Mouse (Mus musculus) heart, embryonic 15.5 days (tissue): ENCODE measurements around the gene Wdr89. TPM values are rescaled to one million over a fixed set of nuclear protein-coding genes. Genes with fewer than 3 reads are reported as not detected.
A peak's percentile ranks its signal among the peaks of the same experiment; 100 is the strongest.
"Not testable (repeated sequence)": the region's sequence is repeated elsewhere in the genome, so short reads cannot be mapped to it uniquely, and the experiment has no call there.

Experiments
- ATAC-seq: fragments of 200-750 bp; cut with Nextera tagmentation; replicated peaks from 2 replicates; pipeline ENCODE4 v1.8.0; 2017; ENCODE audit warnings: low read depth, moderate TSS enrichment; ENCODE audit not compliant: insufficient number of reproducible peaks, insufficient read depth, low FRiP score
- H3K27ac ChIP-seq: fragments of 300-500 bp; sonication (generic); 2 replicates; pipeline ENCODE4 v1.5.1; 2015; ENCODE audit warnings: mild to moderate bottlenecking, inconsistent platforms
- H3K27me3 ChIP-seq: fragments of 300-500 bp; sonication (generic); 2 replicates; pipeline ENCODE4 v1.6.1; 2015; ENCODE audit warnings: inconsistent platforms
- H3K36me3 ChIP-seq: fragments of 300-500 bp; sonication (generic); 2 replicates; pipeline ENCODE4 v1.6.1; 2015; ENCODE audit warnings: mild to moderate bottlenecking, inconsistent platforms
- H3K4me1 ChIP-seq: fragments of 300-500 bp; sonication (generic); replicated peaks from 2 replicates; pipeline ENCODE4 v1.6.1; 2015; ENCODE audit warnings: inconsistent platforms
- H3K4me2 ChIP-seq: fragments of 300-500 bp; sonication (generic); 2 replicates; pipeline ENCODE4 v1.6.1; 2015; ENCODE audit warnings: inconsistent platforms, mild to moderate bottlenecking, moderate library complexity
- H3K4me3 ChIP-seq: fragments of 300-500 bp; sonication (generic); 2 replicates; pipeline ENCODE4 v1.5.1; 2015; ENCODE audit warnings: mild to moderate bottlenecking, inconsistent platforms
- H3K9ac ChIP-seq: fragments of 300-500 bp; sonication (generic); 2 replicates; pipeline ENCODE4 v1.6.1; 2015; ENCODE audit warnings: mild to moderate bottlenecking, inconsistent platforms
- H3K9me3 ChIP-seq: fragments of 300-500 bp; sonication (generic); replicated peaks from 2 replicates; pipeline ENCODE4 v1.6.1; 2016; ENCODE audit warnings: inconsistent platforms
- WGBS: fragments of 180-500 bp; shearing (Covaris S2); methylation state at CpG from one replicate; pipeline ENCODE4 v1.1.7; 2015; ENCODE audit warnings: mixed read lengths; 5-methylcytosine and 5-hydroxymethylcytosine counted together
- polyA plus RNA-seq: library from polyadenylated mRNA; unstranded; fragments of >200 nt; fragmentation: Nextera tagmentation; extraction: Ambion mirVana; gene quantifications from 2 replicates; pipeline ENCODE4 v1.2.1, GENCODE M21; 2015

Wdr89 gene
- 6.7 and 7.2 TPM in 2 replicates for polyA plus RNA-seq

GRCm38 (mm10) chr12:75669258-75670106, at the start of gene Wdr89:
Gene Wdr89, minus strand, starts transcription at chr12:75669537.
- H3K27me3 ChIP-seq, result no peaks in the 10 kb centered on the region
- H3K4me1 ChIP-seq, result peaks cover 10% of the 10 kb centered on the region
- peak within 1 kb of the TSS; percentile 90 for H3K27ac ChIP-seq
- H3K36me3 ChIP-seq, result no peaks in the 10 kb centered on the region
- peak within 1 kb of the TSS; percentile 68 for H3K9ac ChIP-seq
- H3K4me3 ChIP-seq, result peak within 1 kb of the TSS; percentile 67
- peak; percentile 99 for ATAC-seq
- H3K9me3 ChIP-seq, result no peaks in the 10 kb centered on the region
- peak within 1 kb of the TSS; percentile 82 for H3K4me2 ChIP-seq
- under 1% methylated on average over 55 of the region's 55 CpGs for WGBS

- Histone ChIP-seq H3K4me2 (no peak overlapping the region), H3K9ac (no peak overlapping the region), H3K4me1 (no peaks in the 10 kb centered on the region), H3K36me3 (peaks cover 16% of the 10 kb centered on the region), H3K4me3 (no peak overlapping the region), H3K9me3 (no peaks in the 10 kb centered on the region), H3K27ac (no peak overlapping the region; the same call in 1 of the 2 replicates), H3K27me3 (no peaks in the 10 kb centered on the region)
- 83% methylated on average over 9 of the region's 9 CpGs for WGBS
- no peak for ATAC-seq
These were observed 44.3 kb upstream of the Wdr89 start for GRCm38 (mm10) chr12:75713596-75713995.

GRCm38 (mm10) chr12:75712905-75713304, 43.6 kb upstream of the Wdr89 start:
- not testable (repeated sequence) for H3K9ac ChIP-seq, H3K4me2 ChIP-seq, H3K27me3 ChIP-seq, H3K4me3 ChIP-seq, H3K9me3 ChIP-seq, H3K4me1 ChIP-seq, H3K27ac ChIP-seq, ATAC-seq
- 86% methylated on average over 7 of the region's 7 CpGs for WGBS
- peaks cover 16% of the 10 kb centered on the region for H3K36me3 ChIP-seq

- peaks cover 7% of the 10 kb centered on the region for H3K36me3 ChIP-seq
- ATAC-seq, result no peak
- no peaks in the 10 kb centered on the region for H3K9me3 ChIP-seq
- H3K27me3 ChIP-seq, result no peaks in the 10 kb centered on the region
- no peak overlapping the region for H3K4me3 ChIP-seq
- 83% methylated on average over 9 of the region's 9 CpGs for WGBS
- no peak overlapping the region for H3K4me2 ChIP-seq
- H3K9ac ChIP-seq, result no peak overlapping the region
- no peaks in the 10 kb centered on the region for H3K4me1 ChIP-seq
- no peak overlapping the region for H3K27ac ChIP-seq
These were observed 41.4 kb upstream of the Wdr89 start for GRCm38 (mm10) chr12:75710596-75711376.

- H3K36me3 ChIP-seq, result 0 out of 2 replicates have a peak, but pooled peaks cover 3% of the 10 kb centered on the region
- ATAC-seq, result no peak
- H3K4me2 ChIP-seq, result no peak overlapping the region
- 69% methylated on average over 2 of the region's 2 CpGs for WGBS
- H3K4me1 ChIP-seq, result no peaks in the 10 kb centered on the region
- H3K9me3 ChIP-seq, result no peaks in the 10 kb centered on the region
- H3K27me3 ChIP-seq, result no peaks in the 10 kb centered on the region
- no peak overlapping the region for H3K4me3 ChIP-seq
- no peak overlapping the region for H3K9ac ChIP-seq
- H3K27ac ChIP-seq, result no peak overlapping the region
These were observed 40.2 kb upstream of the Wdr89 start for GRCm38 (mm10) chr12:75709506-75709905.

- Histone ChIP-seq H3K36me3 (no peaks in the 10 kb centered on the region), H3K4me2 (no peak overlapping the region), H3K27me3 (no peaks in the 10 kb centered on the region), H3K9me3 (no peaks in the 10 kb centered on the region), H3K4me1 (peaks cover 11% of the 10 kb centered on the region), H3K9ac (no peak overlapping the region), H3K27ac (no peak overlapping the region), H3K4me3 (no peak overlapping the region)
- 88% methylated on average over 7 of the region's 7 CpGs for WGBS
- ATAC-seq, result no peak
These were observed 37.3 kb upstream of the Wdr89 start for GRCm38 (mm10) chr12:75706670-75707069.

- Histone ChIP-seq H3K27ac (no peak overlapping the region), H3K9ac (no peak overlapping the region), H3K36me3 (no peaks in the 10 kb centered on the region), H3K4me3 (no peak overlapping the region), H3K4me2 (no peak overlapping the region), H3K4me1 (peaks cover 17% of the 10 kb centered on the region), H3K9me3 (no peaks in the 10 kb centered on the region), H3K27me3 (no peaks in the 10 kb centered on the region)
- WGBS, result 72% methylated on average over 3 of the region's 3 CpGs
- ATAC-seq, result no peak
These were observed 33.4 kb upstream of the Wdr89 start for GRCm38 (mm10) chr12:75702739-75703122.

GRCm38 (mm10) chr12:75702084-75702738, 32.9 kb upstream of the Wdr89 start:
- H3K4me2 ChIP-seq, result peak overlapping the region; percentile 62
- H3K4me1 ChIP-seq, result peaks cover 17% of the 10 kb centered on the region
- H3K27me3 ChIP-seq, result no peaks in the 10 kb centered on the region
- ATAC-seq, result no peak
- H3K9ac ChIP-seq, result peak overlapping the region; percentile 41
- H3K4me3 ChIP-seq, result peak overlapping the region; percentile 36
- H3K36me3 ChIP-seq, result no peaks in the 10 kb centered on the region
- peak overlapping the region; percentile 68 for H3K27ac ChIP-seq
- H3K9me3 ChIP-seq, result no peaks in the 10 kb centered on the region
- WGBS, result 41% methylated on average over 14 of the region's 14 CpGs

- H3K4me1 ChIP-seq, result peaks cover 17% of the 10 kb centered on the region
- WGBS, result 30% methylated on average over 21 of the region's 21 CpGs
- peak overlapping the region; percentile 36 for H3K4me3 ChIP-seq
- H3K27me3 ChIP-seq, result no peaks in the 10 kb centered on the region
- no peak for ATAC-seq
- H3K4me2 ChIP-seq, result peak overlapping the region; percentile 62
- H3K9ac ChIP-seq, result peak overlapping the region; percentile 41
- no peaks in the 10 kb centered on the region for H3K9me3 ChIP-seq
- no peaks in the 10 kb centered on the region for H3K36me3 ChIP-seq
- H3K27ac ChIP-seq, result peak overlapping the region; percentile 68
These were observed 32.1 kb upstream of the Wdr89 start for GRCm38 (mm10) chr12:75701173-75702083.

- ATAC-seq, result no peak
- H3K4me3 ChIP-seq, result no peak overlapping the region
- no peak overlapping the region for H3K9ac ChIP-seq
- H3K9me3 ChIP-seq, result no peaks in the 10 kb centered on the region
- H3K27ac ChIP-seq, result no peak overlapping the region
- no peaks in the 10 kb centered on the region for H3K27me3 ChIP-seq
- 93% methylated on average over 3 of the region's 3 CpGs for WGBS
- no peak overlapping the region for H3K4me2 ChIP-seq
- H3K36me3 ChIP-seq, result no peaks in the 10 kb centered on the region
- H3K4me1 ChIP-seq, result peaks cover 17% of the 10 kb centered on the region
These were observed 29.4 kb upstream of the Wdr89 start for GRCm38 (mm10) chr12:75698692-75699091.
